Mouse (Mus musculus) hindbrain, embryonic 11.5 days (tissue): ENCODE measurements around the gene Phactr4. TPM values are rescaled to one million over a fixed set of nuclear protein-coding genes. Genes with fewer than 3 reads are reported as not detected.

Experiments used
- ATAC-seq: fragments of 200-750 bp; cut with Nextera tagmentation; 2 replicates; pipeline ENCODE4 v1.8.0; 2017; ENCODE audit warnings: mild to moderate bottlenecking, moderate TSS enrichment, moderate library complexity; ENCODE audit not compliant: low FRiP score
- DNase-seq: peaks from one replicate; pipeline ENCODE4 v3.0.0-alpha.2; 2015; ENCODE audit warnings: low spot score
- H3K27ac ChIP-seq: fragments of 300-500 bp; sonication (generic); 2 replicates; pipeline ENCODE4 v1.5.1; 2014; ENCODE audit warnings: mild to moderate bottlenecking, low read depth, low read length
- H3K27me3 ChIP-seq: fragments of 300-500 bp; sonication (generic); 2 replicates; pipeline ENCODE4 v1.6.1; 2014; ENCODE audit warnings: mild to moderate bottlenecking, low read length, moderate library complexity, mixed read lengths; ENCODE audit not compliant: control insufficient read depth, insufficient read depth
- H3K36me3 ChIP-seq: fragments of 300-500 bp; sonication (generic); 2 replicates; pipeline ENCODE4 v1.6.1; 2014; ENCODE audit warnings: mild to moderate bottlenecking, low read length, moderate library complexity, mixed read lengths; ENCODE audit not compliant: control insufficient read depth, insufficient read depth
- H3K4me1 ChIP-seq: fragments of 300-500 bp; sonication (generic); replicated peaks from 2 replicates; pipeline ENCODE4 v1.6.1; 2014; ENCODE audit warnings: low read length, mixed read lengths; ENCODE audit not compliant: control insufficient read depth, insufficient read depth
- H3K4me2 ChIP-seq: fragments of 300-500 bp; sonication (generic); replicated peaks from 2 replicates; pipeline ENCODE4 v1.6.1; 2014; ENCODE audit warnings: mild to moderate bottlenecking, low read depth, low read length
- H3K4me3 ChIP-seq: fragments of 300-500 bp; sonication (generic); 2 replicates; pipeline ENCODE4 v1.5.1; 2014; ENCODE audit warnings: low read depth, low read length
- H3K9ac ChIP-seq: fragments of 300-500 bp; sonication (generic); 2 replicates; pipeline ENCODE4 v1.6.1; 2014; ENCODE audit warnings: low read depth, low read length
- H3K9me3 ChIP-seq: fragments of 300-500 bp; sonication (generic); 2 replicates; pipeline ENCODE4 v1.6.1; 2016; ENCODE audit warnings: low read length; ENCODE audit not compliant: control insufficient read depth
- WGBS: fragments of 180-500 bp; shearing (Covaris S2); extraction: QIAGEN DNeasy Blood & Tissue Kit; methylation state at CpG from one replicate; pipeline ENCODE4 v1.1.7; 2014; 5-methylcytosine and 5-hydroxymethylcytosine counted together
- polyA plus RNA-seq: library from polyadenylated mRNA; unstranded; fragments of >200 nt; fragmentation: Nextera tagmentation; extraction: Ambion mirVana; gene quantifications from 2 replicates; pipeline ENCODE4 v1.2.1, GENCODE M21; 2014

The Phactr4 gene
- polyA plus RNA-seq, 1 experiment from 2014 or later = 27.2 TPM

DNA sequence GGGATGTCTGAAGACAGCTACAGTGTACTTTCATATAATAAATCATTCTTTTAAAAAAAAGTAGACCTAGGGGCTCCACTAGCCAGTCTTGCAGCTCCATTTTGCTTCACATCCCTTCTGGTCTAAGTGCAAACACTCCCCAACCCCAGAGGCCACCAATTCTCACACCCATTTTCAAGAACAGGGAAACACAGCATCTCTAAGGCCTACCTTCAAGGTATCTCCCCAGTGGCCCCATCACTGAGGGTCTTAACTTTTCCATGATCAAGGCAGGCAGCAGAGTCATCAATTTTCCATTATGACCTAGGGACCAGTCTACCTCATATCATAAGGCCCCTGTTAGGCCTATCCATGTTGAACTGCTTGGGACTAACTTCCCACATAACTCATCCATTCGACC, 70.9 kb downstream of the Phactr4 start:
- ATAC-seq (no peak), DNase-seq (no peak)
- Histone ChIP-seq H3K36me3 (no peaks in the 10 kb centered on the region), H3K9ac (no peak overlapping the region), H3K4me3 (no peak overlapping the region), H3K27ac (no peak overlapping the region), H3K9me3 (no peaks in the 10 kb centered on the region), H3K27me3 (no peaks in the 10 kb centered on the region), H3K4me1 (no peaks in the 10 kb centered on the region), H3K4me2 (no peak overlapping the region)
- WGBS = 46% methylated on average over 1 of the region's 1 CpGs

DNA sequence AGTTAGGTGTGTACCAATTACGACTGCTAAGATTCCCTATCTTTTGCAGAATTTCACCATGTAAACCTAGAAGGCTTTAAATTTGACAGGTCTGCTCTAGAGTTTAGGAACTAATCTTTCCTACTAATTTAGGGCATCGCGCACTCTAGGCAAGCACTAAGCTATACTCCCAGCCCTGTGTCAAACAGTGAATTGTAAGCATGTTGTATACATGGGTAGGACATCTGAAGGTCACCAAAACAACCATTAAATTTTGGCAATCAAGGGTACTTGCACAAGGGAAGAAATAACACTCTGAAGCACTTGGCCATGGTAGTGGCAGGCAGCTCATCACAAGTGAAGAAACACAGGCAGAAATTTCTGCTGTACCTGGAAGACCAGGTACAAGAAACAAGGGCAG, 71.4 kb downstream of the Phactr4 start:
- no peak overlapping the region for H3K4me2 ChIP-seq
- H3K4me1 ChIP-seq = no peaks in the 10 kb centered on the region
- no peak overlapping the region for H3K4me3 ChIP-seq
- no peak for ATAC-seq
- WGBS = 65% methylated on average over 3 of the region's 3 CpGs
- H3K9me3 ChIP-seq = no peaks in the 10 kb centered on the region
- H3K36me3 ChIP-seq = no peaks in the 10 kb centered on the region
- H3K27me3 ChIP-seq = no peaks in the 10 kb centered on the region
- H3K9ac ChIP-seq = no peak overlapping the region
- no peak for DNase-seq
- no peak overlapping the region for H3K27ac ChIP-seq

DNA sequence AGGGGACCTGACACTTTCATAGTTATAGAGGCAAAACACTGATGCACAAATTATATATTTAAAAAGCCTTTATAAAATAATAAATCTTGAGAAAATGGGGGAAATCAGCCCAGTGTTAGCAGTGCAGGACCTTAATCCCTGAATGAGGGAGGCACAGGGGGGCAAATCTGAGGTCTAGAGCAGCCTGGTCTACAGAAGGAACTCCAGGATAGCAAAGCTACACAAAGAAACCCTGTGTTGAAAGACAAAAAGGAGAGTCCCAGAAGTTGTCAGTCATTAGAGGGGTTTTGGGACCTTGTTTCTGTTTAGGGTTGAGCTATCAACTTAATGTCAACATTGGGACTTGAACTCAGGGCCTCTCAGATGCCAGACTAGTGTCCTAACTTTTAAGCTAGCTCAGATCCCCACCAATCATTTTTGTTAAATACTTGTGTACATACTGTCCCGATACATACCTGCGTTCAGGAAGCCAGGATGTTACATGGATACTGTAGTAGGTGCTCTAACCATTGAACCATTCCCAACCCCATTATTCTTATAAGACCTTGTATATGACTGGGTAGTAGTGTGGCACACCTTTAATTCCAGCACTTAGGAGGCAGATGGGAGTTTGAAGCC, 72.1 kb downstream of the Phactr4 start:
- no peak for ATAC-seq
- Histone ChIP-seq H3K4me1 (no peaks in the 10 kb centered on the region), H3K9ac (no peak overlapping the region), H3K27ac (no peak overlapping the region), H3K4me2 (no peak overlapping the region), H3K27me3 (no peaks in the 10 kb centered on the region), H3K9me3 (no peaks in the 10 kb centered on the region), H3K4me3 (no peak overlapping the region), H3K36me3 (no peaks in the 10 kb centered on the region)
- WGBS = 28% methylated on average over 2 of the region's 2 CpGs
- DNase-seq = no peak

DNA sequence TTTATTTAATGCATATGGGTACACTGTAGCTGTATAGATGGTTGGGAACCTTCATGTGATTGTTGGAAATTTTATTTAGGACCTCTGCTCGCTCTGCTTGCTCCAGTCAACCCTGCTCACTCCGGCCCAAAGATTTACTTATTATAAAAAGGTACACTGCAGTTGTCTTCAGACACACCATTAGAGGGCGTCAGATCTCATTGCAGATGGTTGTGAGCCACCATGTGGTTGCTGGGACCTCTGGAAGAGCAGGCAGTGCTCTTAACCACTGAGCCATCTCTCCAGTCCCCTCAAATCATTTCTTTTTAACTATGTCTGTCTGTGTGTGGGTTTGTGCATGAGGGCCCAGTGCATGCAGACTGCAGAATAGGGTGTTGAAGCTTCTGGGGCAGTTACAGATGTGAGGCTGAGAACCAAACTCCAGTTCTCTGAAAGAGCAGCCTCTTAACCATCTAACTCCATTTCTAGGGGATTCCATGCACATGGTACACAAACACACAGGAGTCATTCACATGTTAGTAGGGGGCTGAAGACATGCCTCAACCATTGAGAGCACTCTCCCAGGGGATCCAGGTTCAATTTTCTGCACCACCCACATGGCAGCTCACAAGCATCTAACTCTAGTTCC, 72.7 kb downstream of the Phactr4 start:
- Histone ChIP-seq H3K4me3 (no peak overlapping the region), H3K9me3 (no peaks in the 10 kb centered on the region), H3K4me1 (no peaks in the 10 kb centered on the region; the same call in 1 of the 2 replicates), H3K27ac (no peak overlapping the region), H3K27me3 (no peaks in the 10 kb centered on the region), H3K4me2 (no peak overlapping the region), H3K36me3 (no peaks in the 10 kb centered on the region), H3K9ac (no peak overlapping the region)
- DNase-seq (no peak), ATAC-seq (no peak)
- 56% methylated on average over 3 of the region's 3 CpGs for WGBS

DNA sequence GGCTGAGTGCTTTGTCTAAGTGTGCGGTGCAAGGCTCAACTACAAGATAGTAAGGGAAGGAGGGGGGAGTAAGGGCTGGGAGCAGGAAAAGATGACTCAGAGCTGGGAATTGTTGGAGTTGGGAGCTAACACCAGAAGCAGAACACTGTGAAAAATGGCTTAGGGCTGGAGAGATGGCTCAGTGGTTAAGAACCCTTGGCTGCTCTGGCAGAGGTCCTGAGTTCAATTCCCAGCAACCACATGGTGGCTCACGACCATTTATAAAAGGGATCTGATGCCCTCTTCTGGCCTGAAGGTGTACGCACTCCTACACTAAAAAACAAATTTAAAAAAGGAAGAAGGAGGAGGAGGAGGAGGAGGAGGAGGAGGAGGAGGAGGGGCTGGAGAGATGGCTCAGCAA, 75.6 kb downstream of the Phactr4 start:
- no peaks in the 10 kb centered on the region for H3K9me3 ChIP-seq
- DNase-seq (no peak), ATAC-seq (no peak)
- no peak overlapping the region for H3K9ac ChIP-seq
- no peaks in the 10 kb centered on the region for H3K36me3 ChIP-seq
- no peaks in the 10 kb centered on the region for H3K27me3 ChIP-seq
- H3K4me3 ChIP-seq = no peak overlapping the region
- no peak overlapping the region for H3K27ac ChIP-seq
- 69% methylated on average over 3 of the region's 3 CpGs for WGBS
- H3K4me2 ChIP-seq = no peak overlapping the region
- H3K4me1 ChIP-seq = peaks cover 2% of the 10 kb centered on the region; the same call in 1 of the 2 replicates

DNA sequence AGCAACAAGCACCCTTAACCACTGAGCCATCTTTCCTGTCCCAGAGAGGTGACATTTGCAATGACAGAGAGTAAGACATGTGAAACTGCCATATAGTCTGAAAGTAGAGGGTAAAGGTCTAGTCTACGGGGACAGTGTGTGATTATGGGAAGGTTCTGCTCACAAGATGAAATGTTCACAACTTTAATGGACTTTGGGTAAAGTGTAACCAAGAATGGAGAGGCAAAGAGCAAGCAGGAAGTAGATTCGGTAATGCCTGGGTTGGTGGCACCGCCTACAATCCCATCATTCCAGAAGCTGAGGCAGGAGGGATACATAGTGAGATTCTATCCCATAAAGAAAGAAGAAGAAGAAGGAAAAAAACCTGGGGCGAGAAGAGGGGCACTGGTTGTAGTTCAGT, 76.0 kb downstream of the Phactr4 start:
- DNase-seq (no peak), ATAC-seq (no peak)
- Histone ChIP-seq H3K9ac (no peak overlapping the region), H3K27me3 (no peaks in the 10 kb centered on the region), H3K36me3 (no peaks in the 10 kb centered on the region), H3K27ac (no peak overlapping the region), H3K4me3 (no peak overlapping the region), H3K9me3 (no peaks in the 10 kb centered on the region), H3K4me1 (peaks cover 2% of the 10 kb centered on the region; the same call in 1 of the 2 replicates), H3K4me2 (no peak overlapping the region)
- WGBS = 88% methylated on average over 4 of the region's 4 CpGs

DNA sequence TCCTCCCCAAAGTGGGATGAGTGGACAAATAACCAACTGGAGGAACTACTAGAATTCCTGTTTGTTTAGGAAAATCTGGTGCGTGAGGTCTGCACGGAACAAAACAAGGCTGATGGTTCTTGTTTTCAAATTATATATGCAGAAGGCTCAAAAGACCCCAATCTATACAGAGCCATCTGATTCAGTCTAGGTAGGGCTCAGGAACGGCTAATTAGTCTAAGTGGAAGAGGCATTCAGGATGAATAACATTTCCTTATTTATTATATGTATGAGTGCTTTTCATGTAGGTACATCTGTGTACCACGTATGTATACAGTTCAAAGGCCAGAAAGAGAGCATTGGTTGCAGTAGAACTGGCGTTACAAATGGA, 76.5 kb downstream of the Phactr4 start:
- peak; percentile 12; the same call in 1 of the 2 replicates for ATAC-seq
- no peaks in the 10 kb centered on the region for H3K36me3 ChIP-seq
- no peak overlapping the region for H3K4me2 ChIP-seq
- DNase-seq = no peak
- H3K4me1 ChIP-seq = peaks cover 2% of the 10 kb centered on the region; the same call in 1 of the 2 replicates
- no peak overlapping the region for H3K27ac ChIP-seq
- H3K4me3 ChIP-seq = peak overlapping the region; percentile 92
- H3K27me3 ChIP-seq = no peaks in the 10 kb centered on the region
- no peaks in the 10 kb centered on the region for H3K9me3 ChIP-seq
- WGBS = 47% methylated on average over 5 of the region's 5 CpGs
- H3K9ac ChIP-seq = no peak overlapping the region

DNA sequence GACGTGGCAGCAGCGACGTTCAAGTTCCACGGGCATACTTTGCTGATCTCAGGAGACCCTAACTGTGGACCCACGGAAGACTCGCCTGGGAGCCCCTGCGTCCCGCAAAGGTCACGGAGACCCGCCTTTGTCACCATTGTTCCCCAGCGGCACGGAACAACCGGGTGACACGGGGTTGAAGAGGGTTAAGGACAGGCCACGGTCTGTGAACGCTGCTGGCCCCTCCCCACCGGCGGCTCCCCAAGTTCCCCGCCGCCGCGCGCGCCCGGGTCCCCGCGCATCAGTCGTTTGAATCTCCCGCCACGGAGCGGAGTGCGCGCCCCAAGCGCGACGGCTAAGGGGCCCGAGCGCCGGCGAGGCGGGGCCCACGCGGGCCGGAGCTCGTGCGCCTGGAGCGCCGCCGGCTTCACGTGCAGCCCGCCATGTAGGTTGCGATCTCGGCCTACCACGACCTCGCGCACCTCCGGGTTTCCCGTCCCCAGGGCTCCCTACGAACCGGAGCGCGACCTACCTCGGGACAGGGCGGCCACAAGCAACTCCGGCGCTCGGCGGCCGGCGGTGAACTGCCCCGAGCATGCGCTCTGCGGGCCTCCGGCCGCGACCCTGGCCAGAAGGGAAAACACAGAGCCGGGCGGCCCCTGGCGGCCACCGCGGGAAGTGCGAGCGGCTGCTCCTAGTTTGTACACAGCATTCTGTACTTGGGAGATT, 77.0 kb downstream of the Phactr4 start:
- WGBS = under 1% methylated on average over 78 of the region's 83 CpGs
- peak; percentile 97 for DNase-seq
- ATAC-seq = peak; percentile 91
- 0 out of 2 replicates have a peak overlapping the region, but pooled peaks have one; percentile 58 for H3K27ac ChIP-seq
- peak overlapping the region; percentile 91 for H3K4me2 ChIP-seq
- no peaks in the 10 kb centered on the region for H3K36me3 ChIP-seq
- H3K9me3 ChIP-seq = no peaks in the 10 kb centered on the region
- no peaks in the 10 kb centered on the region for H3K27me3 ChIP-seq
- peak overlapping the region; percentile 92 for H3K4me3 ChIP-seq
- peak overlapping the region; percentile 89 for H3K9ac ChIP-seq
- peaks cover 2% of the 10 kb centered on the region; the same call in 1 of the 2 replicates for H3K4me1 ChIP-seq
